Mouse (Mus musculus) lung, postnatal 0 days (tissue): ENCODE results near the gene Cic. TPM values are rescaled to one million over a fixed set of nuclear protein-coding genes. Genes with fewer than 3 reads are reported as not detected.
A peak's percentile ranks its signal among the peaks of the same experiment; 100 is the strongest.

Experiments
- ATAC-seq: fragments of 200-750 bp; cut with Nextera tagmentation; 2 replicates; pipeline ENCODE4 v1.8.0; 2017; ENCODE audit warnings: moderate library complexity
- DNase-seq: peaks from one replicate; pipeline ENCODE4 v3.0.0-alpha.2; 2016; ENCODE audit warnings: low spot score
- H3K27ac ChIP-seq: fragments of 300-500 bp; sonication (generic); 2 replicates; pipeline ENCODE4 v1.5.1; 2014; ENCODE audit warnings: antibody characterized with exemption, mild to moderate bottlenecking, low read length, mixed read lengths
- H3K27me3 ChIP-seq: fragments of 300-500 bp; sonication (generic); replicated peaks from 2 replicates; pipeline ENCODE4 v1.6.1; 2014; ENCODE audit warnings: low read length, mixed read lengths; ENCODE audit not compliant: insufficient read depth
- H3K36me3 ChIP-seq: fragments of 300-500 bp; sonication (generic); 2 replicates; pipeline ENCODE4 v1.6.1; 2014; ENCODE audit warnings: low read length, mixed read lengths; ENCODE audit not compliant: insufficient read depth
- H3K4me1 ChIP-seq: fragments of 300-500 bp; sonication (generic); 2 replicates; pipeline ENCODE4 v1.6.1; 2014; ENCODE audit warnings: antibody characterized with exemption, low read depth, low read length, mixed read lengths; ENCODE audit not compliant: insufficient read depth
- H3K4me2 ChIP-seq: fragments of 300-500 bp; sonication (generic); replicated peaks from 2 replicates; pipeline ENCODE4 v1.6.1; 2014; ENCODE audit warnings: low read depth, mild to moderate bottlenecking, low read length, moderate library complexity, mixed read lengths
- H3K4me3 ChIP-seq: fragments of 300-500 bp; sonication (generic); 2 replicates; pipeline ENCODE4 v1.5.1; 2014; ENCODE audit warnings: low read depth, low read length
- H3K9ac ChIP-seq: fragments of 300-500 bp; sonication (generic); replicated peaks from 2 replicates; pipeline ENCODE4 v1.6.1; 2014; ENCODE audit warnings: low read depth, mild to moderate bottlenecking
- H3K9me3 ChIP-seq: fragments of 300-500 bp; sonication (generic); 2 replicates; pipeline ENCODE4 v1.6.1; 2016; ENCODE audit warnings: low read length, mixed read lengths
- CTCF ChIP-seq: IDR thresholded peaks from 2 replicates; pipeline ENCODE4 v1.5.1; 2016; ENCODE audit warnings: antibody characterized with exemption, mild to moderate bottlenecking
- EP300 ChIP-seq: IDR thresholded peaks from 2 replicates; pipeline ENCODE4 v1.6.1; 2016; ENCODE audit warnings: antibody characterized with exemption, mild to moderate bottlenecking, control low read depth
- WGBS: fragments of 180-500 bp; shearing (Covaris S2); extraction: QIAGEN DNeasy Blood & Tissue Kit; methylation state at CpG from one replicate; pipeline ENCODE4 v1.1.7; 2014; 5-methylcytosine and 5-hydroxymethylcytosine counted together
- polyA plus RNA-seq: library from polyadenylated mRNA; unstranded; fragments of >200 nt; fragmentation: Nextera tagmentation; extraction: Ambion mirVana; gene quantifications from 2 replicates; pipeline ENCODE4 v1.2.1, GENCODE M21; 2015

Cic gene
- polyA plus RNA-seq, 1 experiment from 2014 or later = 26.5 TPM

- WGBS = 0% methylated on average over 7 of the region's 7 CpGs
- no peak for ATAC-seq
Measured at GRCm38 (mm10) chr7:25268588-25268987, 1.1 kb downstream of the Cic start.

GRCm38 (mm10) chr7:25269029-25269428, 1.5 kb downstream of the Cic start:
- TF ChIP-seq EP300 = no peak
- TF ChIP-seq CTCF = no peak

More at GRCm38 (mm10) chr7:25268588-25268987, 1.1 kb downstream of the Cic start:
- H3K4me3 ChIP-seq = peak overlapping the region; percentile 80
- no peaks in the 10 kb centered on the region for H3K9me3 ChIP-seq
- no peak for DNase-seq
- peaks cover 16% of the 10 kb centered on the region for H3K4me1 ChIP-seq
- no peaks in the 10 kb centered on the region for H3K36me3 ChIP-seq
- TF ChIP-seq CTCF (no peak), EP300 (no peak)
- no peaks in the 10 kb centered on the region for H3K27me3 ChIP-seq
- H3K4me2 ChIP-seq = peak overlapping the region; percentile 87
- H3K27ac ChIP-seq = peak overlapping the region; percentile 89
- H3K9ac ChIP-seq = peak overlapping the region; percentile 74

GRCm38 (mm10) chr7:25269545-25270271, 2.2 kb downstream of the Cic start:
- Histone ChIP-seq H3K9ac (no peak overlapping the region), H3K27ac (peak overlapping the region; percentile 89), H3K36me3 (no peaks in the 10 kb centered on the region), H3K9me3 (no peaks in the 10 kb centered on the region), H3K4me2 (peak overlapping the region; percentile 87), H3K27me3 (no peaks in the 10 kb centered on the region), H3K4me3 (no peak overlapping the region), H3K4me1 (peaks cover 16% of the 10 kb centered on the region)
- 82% methylated on average over 8 of the region's 8 CpGs for WGBS
- TF ChIP-seq CTCF = no peak
- no peak for TF ChIP-seq EP300
- ATAC-seq = no peak
- no peak for DNase-seq

More at GRCm38 (mm10) chr7:25269029-25269428, 1.5 kb downstream of the Cic start:
- Histone ChIP-seq H3K4me3 (peak overlapping the region; percentile 80), H3K4me1 (peaks cover 16% of the 10 kb centered on the region), H3K9ac (peak overlapping the region; percentile 74; the same call in 1 of the 2 replicates), H3K4me2 (peak overlapping the region; percentile 87), H3K9me3 (no peaks in the 10 kb centered on the region), H3K27ac (peak overlapping the region; percentile 89), H3K27me3 (no peaks in the 10 kb centered on the region), H3K36me3 (no peaks in the 10 kb centered on the region)
- ATAC-seq = no peak
- WGBS = 30% methylated on average over 4 of the region's 4 CpGs
- no peak for DNase-seq

GRCm38 (mm10) chr7:25270652-25271633, 3.4 kb downstream of the Cic start:
- Histone ChIP-seq H3K27ac (no peak overlapping the region), H3K4me1 (peaks cover 21% of the 10 kb centered on the region), H3K9me3 (no peaks in the 10 kb centered on the region), H3K9ac (no peak overlapping the region), H3K4me3 (no peak overlapping the region), H3K36me3 (no peaks in the 10 kb centered on the region), H3K27me3 (no peaks in the 10 kb centered on the region), H3K4me2 (no peak overlapping the region)
- TF ChIP-seq EP300 (no peak), CTCF (no peak)
- WGBS = 88% methylated on average over 35 of the region's 35 CpGs
- no peak for ATAC-seq
- no peak for DNase-seq

GRCm38 (mm10) chr7:25271651-25272444, 4.3 kb downstream of the Cic start:
- Histone ChIP-seq H3K36me3 (no peaks in the 10 kb centered on the region), H3K9ac (no peak overlapping the region), H3K4me1 (peaks cover 19% of the 10 kb centered on the region), H3K4me3 (no peak overlapping the region), H3K4me2 (no peak overlapping the region), H3K27ac (no peak overlapping the region), H3K27me3 (no peaks in the 10 kb centered on the region), H3K9me3 (no peaks in the 10 kb centered on the region)
- 90% methylated on average over 27 of the region's 30 CpGs for WGBS
- DNase-seq (no peak), ATAC-seq (no peak)
- TF ChIP-seq EP300 (no peak), CTCF (no peak)
